Mouse (Mus musculus): ENCODE data around the gene Serpinb3a. TPM values are rescaled to one million over a fixed set of nuclear protein-coding genes. Genes with fewer than 3 reads are reported as not detected.
"Not testable (repeated sequence)": the region's sequence is repeated elsewhere in the genome, so short reads cannot be mapped to it uniquely, and the experiment has no call there.

The Serpinb3a gene
- total RNA-seq (2021), result not detected in 2 replicates
- long read RNA-seq, result 0 reads

- no peak for DNase-seq
These were observed at the start of gene Serpinb3a for GRCm38 (mm10) chr1:107052203-107052602. Gene Serpinb3a (minus strand): TSS chr1:107052303.

GRCm38 (mm10) chr1:107098417-107098816 is 46.3 kb upstream of the Serpinb3a start:
- no peak for DNase-seq

DNA sequence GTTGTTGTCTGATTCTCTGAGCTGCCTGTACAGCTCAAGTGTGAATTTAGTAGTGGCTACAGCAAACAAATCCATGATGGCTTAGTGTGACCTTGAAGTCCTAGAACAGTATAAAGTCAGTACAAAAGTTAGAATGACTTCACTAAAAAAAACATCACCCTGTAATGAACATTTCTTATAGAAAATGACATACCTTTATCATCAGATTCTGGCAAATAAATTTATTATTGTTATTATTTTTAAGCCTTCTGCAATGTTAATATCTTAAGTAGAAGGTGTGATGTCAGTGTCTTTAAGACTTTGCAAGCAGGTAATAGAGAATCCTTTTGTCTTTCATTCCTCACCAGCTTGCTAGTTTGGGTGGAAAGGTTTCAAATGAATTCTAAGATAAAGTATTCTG is 31.3 kb upstream of the Serpinb3a start, which contains the start of gene Serpinb3d:
Gene Serpinb3d (minus strand): TSS at position 101 of the 400 bp plus-strand sequence.
- no peak for DNase-seq

- DNase-seq, result not testable (repeated sequence)
These were observed 17.9 kb downstream of the Serpinb3a start for GRCm38 (mm10) chr1:107034236-107034635.

DNA sequence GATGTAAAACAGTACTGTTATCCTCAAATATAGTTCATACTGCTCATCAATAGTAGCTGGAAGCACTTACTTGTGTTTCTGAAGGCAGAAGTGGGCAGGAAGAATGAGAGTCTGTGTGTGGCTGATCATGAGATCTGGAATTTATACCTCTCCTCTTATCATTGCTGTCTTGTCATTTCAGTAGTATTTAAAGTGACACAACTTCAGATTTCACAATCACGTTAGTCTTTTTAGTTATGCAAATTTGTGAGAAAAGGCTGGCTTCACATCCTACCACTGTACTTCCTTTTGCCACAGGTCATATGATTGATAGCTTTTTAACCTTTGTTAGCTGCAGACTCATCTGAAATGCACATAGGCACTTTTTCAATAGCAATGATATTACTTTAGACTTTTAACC is 26.2 kb downstream of the Serpinb3a start:
- DNase-seq, result no peak

DNA sequence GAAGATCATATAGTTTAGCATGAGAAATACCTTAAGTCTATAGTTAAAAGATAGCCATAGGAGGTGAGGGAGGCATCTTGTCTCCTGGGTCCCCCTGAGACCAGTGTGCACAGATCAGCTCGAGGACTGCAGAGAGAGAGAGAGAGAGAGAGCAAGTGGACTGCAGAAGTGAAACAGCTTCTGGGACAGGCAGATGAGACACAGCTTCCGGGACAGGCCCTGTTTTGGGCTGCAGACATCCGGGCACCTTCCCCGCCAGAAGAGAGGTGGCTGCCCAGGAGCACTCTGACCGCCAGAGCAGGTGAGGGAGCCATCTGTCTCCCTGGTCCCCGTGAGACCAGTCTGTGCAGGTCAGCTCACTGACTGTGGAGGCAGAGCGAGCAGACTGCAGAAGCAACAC is 36.9 kb downstream of the Serpinb3a start:
- no peak for DNase-seq

DNA sequence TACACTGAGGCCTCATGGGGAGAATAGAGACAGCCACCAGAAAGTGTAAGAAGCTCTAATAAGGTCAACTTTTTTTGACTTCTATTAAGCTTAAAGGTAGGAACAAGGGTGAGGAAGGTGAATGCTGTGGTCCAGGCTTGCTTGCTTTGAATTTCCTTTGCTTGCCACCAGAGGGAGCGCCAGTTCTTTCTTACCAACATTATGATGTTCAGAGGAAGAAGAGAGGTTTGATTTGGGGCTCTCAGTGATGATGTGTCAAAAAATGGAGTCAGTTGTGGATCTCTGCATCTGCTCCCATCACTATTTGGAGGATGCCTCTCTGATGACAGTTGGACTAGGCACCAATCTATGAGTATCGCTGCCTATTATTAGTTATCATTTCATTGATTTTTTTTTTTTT is 37.6 kb downstream of the Serpinb3a start:
- peak; percentile 12 for DNase-seq

DNA sequence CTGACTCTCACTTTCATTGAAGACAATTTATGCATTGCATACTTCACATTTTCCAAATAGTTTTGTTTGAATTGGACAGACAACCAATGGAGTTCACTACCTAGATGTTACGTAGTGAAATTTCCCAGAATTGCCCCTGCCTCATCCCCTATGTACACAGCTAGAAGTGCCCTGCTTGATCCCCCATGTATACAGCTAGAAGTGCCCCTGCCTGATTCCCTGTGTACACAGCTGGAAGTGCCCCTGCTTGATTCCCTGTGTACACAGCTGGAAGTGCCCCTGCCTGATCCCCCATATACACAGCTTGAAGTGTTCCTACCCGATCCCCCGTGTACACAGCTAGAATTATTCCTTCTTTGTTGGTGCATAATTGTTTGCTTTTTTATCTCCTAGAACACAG is 45.8 kb downstream of the Serpinb3a start:
- no peak for DNase-seq

- no peak for DNase-seq
These were observed 50.3 kb downstream of the Serpinb3a start for GRCm38 (mm10) chr1:107001754-107002153.

- DNase-seq, result peak; percentile 51
These were observed 51.7 kb downstream of the Serpinb3a start for GRCm38 (mm10) chr1:107000424-107000823.

Other genes starting within 250 kb of the Serpinb3a start
- gene Serpinb5, start 191.1 kb downstream of the Serpinb3a start, total RNA-seq (2021), result not detected in 2 replicates
- gene Serpinb12, start 117.9 kb downstream of the Serpinb3a start, total RNA-seq (2021), result not detected in 2 replicates
- gene Serpinb13, start 71.3 kb downstream of the Serpinb3a start, total RNA-seq (2021), result not detected in 2 replicates
- gene Serpinb3d, start 31.2 kb upstream of the Serpinb3a start, total RNA-seq (2021), result not detected in 2 replicates
- gene Serpinb3b, start 226.1 kb upstream of the Serpinb3a start, total RNA-seq (2021), result not detected in 2 replicates
- gene Serpinb3c, start 226.1 kb upstream of the Serpinb3a start, total RNA-seq (2021), result not detected in 2 replicates

Data from adrenal gland, postnatal 25 days (tissue).